Comparison of ENCODE assay signal across 8 mouse cellular contexts in genomic region chr17:46371783-46372182, GRCm38 (mm10). TPM values are rescaled to one million over a fixed set of nuclear protein-coding genes. Genes with fewer than 3 reads are reported as not detected.
DNase-seq lines count a peak whose midpoint lies in the region; ATAC-seq and TF ChIP-seq lines count a peak whose summit lies in the region.
"Had no signal": no experiment of that assay in that cellular context is flagged by ENCODE, and none has a peak within 500 bp of the region (broad histone marks: within the 10 kb centered on the region; RNA-seq: fewer than 3 reads in every experiment).

No protein-coding gene starts in this region.

- no peak for TF ChIP-seq POLR2A in bone marrow macrophage, adult 2 months (IDR thresholded peaks at IDR 0.05; ENCODE audit: borderline replicate concordance, low read depth, low read length)

- H3K27me3 ChIP-seq in kidney, postnatal 0 days (ENCODE audit: insufficient read depth, low read length) = no peaks in the 10 kb centered on the region
- no peaks in the 10 kb centered on the region for H3K27me3 ChIP-seq in kidney, embryonic 15.5 days
- H3K27me3 ChIP-seq in G1E (ENCODE audit: insufficient read depth, low read length) = peaks cover 2% of the 10 kb centered on the region

- DNase-seq in kidney, postnatal 0 days (ENCODE audit: low spot score) = no peak
- DNase-seq in G1E (ENCODE audit: low spot score) = peak; percentile 41
- DNase-seq in right cerebral cortex, postnatal 25 days = no peak
- DNase-seq in right cerebral cortex, postnatal 10 days (ENCODE audit: low spot score in 2 of 2) = no peak

- TF ChIP-seq CTCF in kidney, postnatal 0 days (IDR thresholded peaks at IDR 0.05; ENCODE audit: low read depth) = peak; percentile 54
- peak; percentile 59 for TF ChIP-seq CTCF in G1E (IDR thresholded peaks at IDR 0.05; ENCODE audit: low read depth, low read length)
- TF ChIP-seq CTCF in bone marrow macrophage, adult 2 months (IDR thresholded peaks at IDR 0.05; ENCODE audit: low read depth, low read length) = peak; percentile 19; the same call in 1 of the 2 replicates

- no peaks in the 10 kb centered on the region for H3K36me3 ChIP-seq in kidney, postnatal 0 days (ENCODE audit: insufficient read depth, low read length)
- H3K36me3 ChIP-seq in kidney, embryonic 15.5 days = no peaks in the 10 kb centered on the region
- no peaks in the 10 kb centered on the region for H3K36me3 ChIP-seq in G1E (replicated peaks)

- ATAC-seq in kidney, postnatal 0 days (replicated peaks; ENCODE audit: low FRiP score, low read depth) = no peak
- ATAC-seq in kidney, embryonic 15.5 days (replicated peaks; ENCODE audit: low FRiP score) = no peak
- ATAC-seq in G1E (ENCODE audit: extremely low read depth, insufficient number of reproducible peaks, low FRiP score, poor library complexity, severe bottlenecking) = no peak
- peak; percentile 64 for ATAC-seq in megakaryocyte, adult 5-6 weeks (ENCODE audit: poor library complexity, severe bottlenecking)

- H3K9ac ChIP-seq in kidney, postnatal 0 days (ENCODE audit: low read depth, low read length) = no peak overlapping the region
- H3K9ac ChIP-seq in kidney, embryonic 15.5 days = no peak overlapping the region

- no peaks in the 10 kb centered on the region for H3K9me3 ChIP-seq in kidney, postnatal 0 days (replicated peaks; ENCODE audit: low read length)
- H3K9me3 ChIP-seq in kidney, embryonic 15.5 days (replicated peaks) = peaks cover 5% of the 10 kb centered on the region; the same call in 1 of the 2 replicates
- H3K9me3 ChIP-seq in G1E (replicated peaks) = no peaks in the 10 kb centered on the region

- 75% methylated on average over 3 of the region's 3 CpGs for WGBS in kidney, postnatal 0 days
- 71% methylated on average over 3 of the region's 3 CpGs for WGBS in kidney, embryonic 15.5 days

- H3K4me1 ChIP-seq in kidney, postnatal 0 days (replicated peaks; ENCODE audit: insufficient read depth, low read length) = no peaks in the 10 kb centered on the region
- H3K4me1 ChIP-seq in kidney, embryonic 15.5 days = no peaks in the 10 kb centered on the region
- no peaks in the 10 kb centered on the region for H3K4me1 ChIP-seq in G1E (ENCODE audit: insufficient read depth, low read depth, low read length)
- no peaks in the 10 kb centered on the region for H3K4me1 ChIP-seq in bone marrow macrophage, adult 2 months (ENCODE audit: control insufficient read depth, insufficient read depth, low read length)

- no peak overlapping the region for H3K4me3 ChIP-seq in kidney, postnatal 0 days (replicated peaks; ENCODE audit: low read depth, low read length)
- no peak overlapping the region for H3K4me3 ChIP-seq in kidney, embryonic 15.5 days (replicated peaks)
- no peak overlapping the region for H3K4me3 ChIP-seq in G1E (ENCODE audit: low read depth, low read length)
- no peak overlapping the region for H3K4me3 ChIP-seq in bone marrow macrophage, adult 2 months (ENCODE audit: insufficient read depth, low read length)

- no peak overlapping the region for H3K27ac ChIP-seq in kidney, postnatal 0 days
- H3K27ac ChIP-seq in kidney, embryonic 15.5 days = no peak overlapping the region
- no peak overlapping the region for H3K27ac ChIP-seq in bone marrow macrophage, adult 2 months (ENCODE audit: insufficient read depth, low read depth, low read length)

- no peak overlapping the region for H3K4me2 ChIP-seq in kidney, postnatal 0 days (ENCODE audit: low read length)
- H3K4me2 ChIP-seq in kidney, embryonic 15.5 days = no peak overlapping the region

RNA-seq across cellular contexts. Expression of gene Zfp318, which starts 11.7 kb away (rescaled TPM):
- 6.3 and 7.6 TPM in 2 replicates for polyA plus RNA-seq in kidney, postnatal 0 days (2015; fragmentation: Nextera tagmentation; extraction: Ambion mirVana)
- polyA plus RNA-seq in kidney, embryonic 15.5 days (2015; fragmentation: Nextera tagmentation; extraction: Ambion mirVana) = 9.9 and 10.3 TPM in 2 replicates
- 45.3 and 46.6 TPM in 2 replicates for total RNA-seq in G1E (2014; fragmentation: Nextera tagmentation)
- 25.2 and 27.5 TPM in 2 replicates for total RNA-seq in G1E (2017)
- 3.5 and 4.1 TPM in 2 replicates for polyA plus RNA-seq in G1E (2012)
- 21.7 and 26.2 TPM in 2 replicates for polyA plus RNA-seq in bone marrow macrophage, adult 2 months (2012; ENCODE audit: insufficient read depth, insufficient read length, missing spikeins)
- 3.9 and 10.4 TPM in 2 replicates for total RNA-seq in megakaryocyte, adult 5-6 weeks (2015)
- total RNA-seq in megakaryocyte, adult 5-6 weeks (2017) = 5.2 and 8.3 TPM in 2 replicates

RNA-seq across cellular contexts. Expression of gene Abcc10, which starts 43.6 kb away (rescaled TPM):
- 4.8 and 5.4 TPM in 2 replicates for polyA plus RNA-seq in kidney, postnatal 0 days (2015; fragmentation: Nextera tagmentation; extraction: Ambion mirVana)
- polyA plus RNA-seq in kidney, embryonic 15.5 days (2015; fragmentation: Nextera tagmentation; extraction: Ambion mirVana) = 5.8 and 6.3 TPM in 2 replicates
- total RNA-seq in G1E (2014; fragmentation: Nextera tagmentation) = 8.6 and 9.4 TPM in 2 replicates
- 3.1 and 3.8 TPM in 2 replicates for total RNA-seq in G1E (2017)
- 11.6 and 11.7 TPM in 2 replicates for polyA plus RNA-seq in G1E (2012)
- 5.4 and 7.2 TPM in 2 replicates for polyA plus RNA-seq in bone marrow macrophage, adult 2 months (2012; ENCODE audit: insufficient read depth, insufficient read length, missing spikeins)
- total RNA-seq in megakaryocyte, adult 5-6 weeks (2015) = 0.87 and 1.8 TPM in 2 replicates
- 2.2 and 5.4 TPM in 2 replicates for total RNA-seq in megakaryocyte, adult 5-6 weeks (2017)

RNA-seq across cellular contexts. Expression of gene Crip3, which starts 56.9 kb away (rescaled TPM):
- polyA plus RNA-seq in kidney, postnatal 0 days (2015; fragmentation: Nextera tagmentation; extraction: Ambion mirVana) = 0.34 TPM in 2 replicates
- 0.51 and 0.64 TPM in 2 replicates for polyA plus RNA-seq in kidney, embryonic 15.5 days (2015; fragmentation: Nextera tagmentation; extraction: Ambion mirVana)
- total RNA-seq in G1E (2014; fragmentation: Nextera tagmentation) (not detected in 2 replicates), G1E (2017) (0.12 TPM in 1 of 2 replicates, not detected in the other)
- polyA plus RNA-seq in G1E (2012) = not detected in 2 replicates
- not detected in 2 replicates for polyA plus RNA-seq in bone marrow macrophage, adult 2 months (2012; ENCODE audit: insufficient read depth, insufficient read length, missing spikeins)
- total RNA-seq in megakaryocyte, adult 5-6 weeks (2015) = not detected in 2 replicates
- total RNA-seq in megakaryocyte, adult 5-6 weeks (2017) = not detected in 2 replicates
- polyA plus RNA-seq: liver, embryonic 16.5 days had no signal
